Mouse (Mus musculus) heart, postnatal 0 days (tissue): ENCODE measurements around the gene Sdc4. TPM values are rescaled to one million over a fixed set of nuclear protein-coding genes. Genes with fewer than 3 reads are reported as not detected.

Experiments
- ATAC-seq: fragments of 200-750 bp; cut with Nextera tagmentation; 2 replicates; pipeline ENCODE4 v1.8.0; 2017; ENCODE audit warnings: low read depth, moderate number of reproducible peaks, moderate library complexity; ENCODE audit not compliant: insufficient read depth
- DNase-seq: peaks from one replicate; pipeline ENCODE4 v3.0.0-alpha.2; 2016; ENCODE audit warnings: low spot score
- H3K27ac ChIP-seq: fragments of 300-500 bp; sonication (generic); 2 replicates; pipeline ENCODE4 v1.5.1; 2014; ENCODE audit warnings: low read depth, mild to moderate bottlenecking
- H3K27me3 ChIP-seq: fragments of 300-500 bp; sonication (generic); 2 replicates; pipeline ENCODE4 v1.6.1; 2014; ENCODE audit warnings: low read length, mixed read lengths; ENCODE audit not compliant: control insufficient read depth, insufficient read depth
- H3K36me3 ChIP-seq: fragments of 300-500 bp; sonication (generic); replicated peaks from 2 replicates; pipeline ENCODE4 v1.6.1; 2014; ENCODE audit warnings: low read length, mixed read lengths; ENCODE audit not compliant: control insufficient read depth, insufficient read depth
- H3K4me1 ChIP-seq: fragments of 300-500 bp; sonication (generic); 2 replicates; pipeline ENCODE4 v1.6.1; 2014; ENCODE audit warnings: antibody characterized with exemption; ENCODE audit not compliant: control insufficient read depth, insufficient read depth
- H3K4me2 ChIP-seq: fragments of 300-500 bp; sonication (generic); 2 replicates; pipeline ENCODE4 v1.6.1; 2014; ENCODE audit warnings: low read depth, mild to moderate bottlenecking, low read length, moderate library complexity
- H3K4me3 ChIP-seq: fragments of 300-500 bp; sonication (generic); 2 replicates; pipeline ENCODE4 v1.5.1; 2014; ENCODE audit warnings: low read depth, low read length
- H3K9ac ChIP-seq: fragments of 300-500 bp; sonication (generic); replicated peaks from 2 replicates; pipeline ENCODE4 v1.6.1; 2014; ENCODE audit warnings: low read depth, low read length, mixed read lengths
- H3K9me3 ChIP-seq: fragments of 300-500 bp; sonication (generic); replicated peaks from 2 replicates; pipeline ENCODE4 v1.6.1; 2016; ENCODE audit warnings: low read length; ENCODE audit not compliant: control insufficient read depth
- CTCF ChIP-seq: IDR thresholded peaks from 2 replicates; pipeline ENCODE4 v1.5.1; 2016; ENCODE audit warnings: antibody characterized with exemption, control low read depth, low read depth
- EP300 ChIP-seq: IDR thresholded peaks from 2 replicates; pipeline ENCODE4 v1.6.1; 2016; ENCODE audit warnings: antibody characterized with exemption, low read depth
- WGBS: fragments of 180-500 bp; shearing (Covaris S2); extraction: QIAGEN DNeasy Blood & Tissue Kit; methylation state at CpG from one replicate; pipeline ENCODE4 v1.1.7; 2014; 5-methylcytosine and 5-hydroxymethylcytosine counted together
- polyA plus RNA-seq: library from polyadenylated mRNA; unstranded; fragments of >200 nt; fragmentation: Nextera tagmentation; extraction: Ambion mirVana; gene quantifications from 2 replicates; pipeline ENCODE4 v1.2.1, GENCODE M21; 2015
- total RNA-seq: library from RNA; depleted of rRNA; stranded (reverse); fragments of >200 nt; gene quantifications from 2 replicates; pipeline ENCODE4 v1.2.3, GENCODE M21; 2014; ENCODE audit warnings: low replicate concordance

Gene Sdc4
- total and polyA plus RNA-seq, 2 experiments from 2014 or later: 30.7 to 46.5 TPM

DNA sequence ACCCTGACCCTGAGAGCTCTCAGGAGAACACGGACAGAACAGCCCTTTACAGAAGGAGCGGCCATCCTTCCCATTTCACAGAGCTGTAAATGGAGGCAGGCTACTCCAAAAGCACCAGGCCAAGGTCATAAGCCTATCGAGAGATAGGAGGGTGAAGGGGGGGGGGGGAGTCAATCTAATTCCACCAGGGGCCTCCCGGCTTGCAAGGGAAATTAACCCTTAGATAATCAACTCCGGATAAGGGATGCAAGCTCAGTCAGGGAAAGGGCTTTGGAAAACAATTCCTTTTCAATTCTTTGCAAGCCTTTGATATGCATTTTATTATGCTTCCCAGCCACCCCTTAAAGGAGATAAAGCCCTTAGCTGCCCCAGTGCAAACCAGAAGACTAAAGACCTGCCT, 15.2 kb downstream of the Sdc4 start:
- no peak for ATAC-seq
- no peak for DNase-seq
- H3K4me1 ChIP-seq: peaks cover 10% of the 10 kb centered on the region
- H3K36me3 ChIP-seq: peaks cover 32% of the 10 kb centered on the region
- no peak overlapping the region for H3K9ac ChIP-seq
- H3K27ac ChIP-seq: no peak overlapping the region
- no peak for TF ChIP-seq CTCF
- TF ChIP-seq EP300: no peak
- no peaks in the 10 kb centered on the region for H3K9me3 ChIP-seq
- H3K4me3 ChIP-seq: no peak overlapping the region
- H3K27me3 ChIP-seq: 0 out of 2 replicates have a peak, but pooled peaks cover 4% of the 10 kb centered on the region
- WGBS: 48% methylated on average over 5 of the region's 5 CpGs
- H3K4me2 ChIP-seq: no peak overlapping the region

DNA sequence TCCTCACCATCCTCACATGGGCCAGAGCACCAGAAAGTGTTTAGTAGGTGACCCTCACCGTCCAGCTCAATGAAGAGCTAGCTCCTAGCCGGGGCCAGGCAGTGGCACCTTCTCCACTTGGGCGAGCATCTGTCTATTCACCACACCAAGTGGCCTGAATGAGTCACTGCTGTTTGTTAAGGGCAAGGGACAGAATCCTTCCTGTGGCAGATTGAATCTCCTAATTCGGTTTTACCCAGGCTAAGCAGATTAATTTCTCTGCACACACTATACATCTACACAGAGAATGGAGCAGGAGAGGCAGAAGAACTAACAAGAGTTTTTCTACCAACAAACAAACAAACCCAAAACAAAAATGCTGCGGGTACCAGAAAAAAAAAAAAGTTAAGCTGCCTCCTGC, 16.7 kb downstream of the Sdc4 start:
- peaks cover 32% of the 10 kb centered on the region for H3K36me3 ChIP-seq
- H3K9ac ChIP-seq: no peak overlapping the region
- no peak for DNase-seq
- 81% methylated on average over 5 of the region's 5 CpGs for WGBS
- H3K4me2 ChIP-seq: no peak overlapping the region
- H3K4me3 ChIP-seq: no peak overlapping the region
- H3K4me1 ChIP-seq: no peaks in the 10 kb centered on the region
- no peak for TF ChIP-seq CTCF
- TF ChIP-seq EP300: no peak
- no peaks in the 10 kb centered on the region for H3K9me3 ChIP-seq
- ATAC-seq: no peak
- H3K27ac ChIP-seq: no peak overlapping the region
- H3K27me3 ChIP-seq: 0 out of 2 replicates have a peak, but pooled peaks cover 4% of the 10 kb centered on the region

DNA sequence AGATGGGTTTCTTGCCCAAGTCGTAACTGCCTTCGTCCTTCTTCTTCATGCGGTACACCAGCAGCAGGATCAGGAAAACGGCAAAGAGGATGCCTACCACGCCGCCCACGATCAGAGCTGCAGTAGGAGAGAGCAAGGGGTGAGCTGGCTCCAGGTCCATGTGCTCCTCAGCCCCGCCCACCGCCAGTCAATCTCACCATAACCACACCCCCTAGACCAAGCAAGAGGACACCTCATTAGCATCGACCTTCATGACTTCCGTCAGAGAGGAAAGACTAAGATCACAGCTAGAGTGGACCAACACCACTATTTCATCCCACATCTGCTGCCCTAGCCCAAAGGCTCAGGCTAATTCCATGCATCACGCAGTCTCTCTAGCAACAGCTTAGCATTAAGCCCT, 17.6 kb downstream of the Sdc4 start:
- Histone ChIP-seq H3K36me3 (peaks cover 32% of the 10 kb centered on the region), H3K27me3 (0 out of 2 replicates have a peak, but pooled peaks cover 4% of the 10 kb centered on the region), H3K9ac (no peak overlapping the region), H3K4me3 (no peak overlapping the region), H3K4me2 (no peak overlapping the region), H3K27ac (no peak overlapping the region), H3K4me1 (no peaks in the 10 kb centered on the region), H3K9me3 (no peaks in the 10 kb centered on the region)
- ATAC-seq (no peak), DNase-seq (no peak)
- WGBS: 41% methylated on average over 12 of the region's 12 CpGs
- TF ChIP-seq CTCF (no peak), EP300 (no peak)

DNA sequence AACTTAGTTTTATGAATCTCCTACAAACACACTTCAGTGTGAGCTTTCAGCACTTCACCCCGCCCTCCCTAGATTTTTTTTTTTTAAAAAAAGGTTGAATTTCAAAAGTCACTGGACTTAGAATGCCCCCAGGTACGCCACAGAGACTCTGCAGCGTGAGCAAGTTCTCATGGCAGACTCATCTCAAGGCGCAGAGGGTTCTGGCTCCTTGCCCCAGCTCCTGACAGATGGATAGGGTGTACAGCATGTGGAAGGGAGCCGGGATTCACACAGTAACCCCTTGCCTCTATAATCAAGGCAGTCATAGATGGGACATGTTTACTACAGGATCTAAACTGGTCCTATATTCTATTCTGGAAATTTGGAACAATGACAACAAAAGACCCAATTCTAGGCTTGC, 18.3 kb downstream of the Sdc4 start:
- no peak for DNase-seq
- 88% methylated on average over 5 of the region's 5 CpGs for WGBS
- H3K4me3 ChIP-seq: no peak overlapping the region
- no peak for ATAC-seq
- H3K4me2 ChIP-seq: no peak overlapping the region
- H3K4me1 ChIP-seq: no peaks in the 10 kb centered on the region
- H3K9me3 ChIP-seq: no peaks in the 10 kb centered on the region
- no peak overlapping the region for H3K27ac ChIP-seq
- no peak overlapping the region for H3K9ac ChIP-seq
- TF ChIP-seq CTCF: no peak
- no peak for TF ChIP-seq EP300
- peaks cover 32% of the 10 kb centered on the region for H3K36me3 ChIP-seq
- H3K27me3 ChIP-seq: 0 out of 2 replicates have a peak, but pooled peaks cover 4% of the 10 kb centered on the region

DNA sequence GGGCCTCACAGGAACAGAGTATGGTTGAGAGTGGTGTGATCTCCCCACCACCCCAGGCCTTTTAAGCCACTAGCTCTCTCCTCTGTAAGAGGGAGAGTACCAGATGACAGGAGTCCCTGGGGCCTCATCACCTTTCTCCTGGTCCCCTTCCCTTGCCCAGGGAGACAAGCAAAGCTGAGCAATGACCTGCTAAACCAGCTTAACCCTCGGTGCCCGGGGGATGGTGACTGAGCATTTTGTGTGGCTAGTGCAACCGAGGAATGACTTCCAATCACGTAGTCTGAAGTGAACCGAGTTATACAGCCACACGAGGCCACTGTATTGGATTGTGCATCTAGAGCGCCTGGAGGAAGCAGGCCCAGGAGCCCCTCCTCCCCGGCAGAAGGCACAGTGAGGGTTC, 19.3 kb downstream of the Sdc4 start:
- H3K36me3 ChIP-seq: peaks cover 31% of the 10 kb centered on the region
- no peak overlapping the region for H3K9ac ChIP-seq
- H3K4me2 ChIP-seq: no peak overlapping the region
- DNase-seq (no peak), ATAC-seq (no peak)
- H3K27ac ChIP-seq: no peak overlapping the region
- no peaks in the 10 kb centered on the region for H3K4me1 ChIP-seq
- TF ChIP-seq EP300 (no peak), CTCF (no peak)
- 86% methylated on average over 8 of the region's 8 CpGs for WGBS
- H3K9me3 ChIP-seq: no peaks in the 10 kb centered on the region
- no peak overlapping the region for H3K4me3 ChIP-seq
- 0 out of 2 replicates have a peak, but pooled peaks cover 5% of the 10 kb centered on the region for H3K27me3 ChIP-seq

DNA sequence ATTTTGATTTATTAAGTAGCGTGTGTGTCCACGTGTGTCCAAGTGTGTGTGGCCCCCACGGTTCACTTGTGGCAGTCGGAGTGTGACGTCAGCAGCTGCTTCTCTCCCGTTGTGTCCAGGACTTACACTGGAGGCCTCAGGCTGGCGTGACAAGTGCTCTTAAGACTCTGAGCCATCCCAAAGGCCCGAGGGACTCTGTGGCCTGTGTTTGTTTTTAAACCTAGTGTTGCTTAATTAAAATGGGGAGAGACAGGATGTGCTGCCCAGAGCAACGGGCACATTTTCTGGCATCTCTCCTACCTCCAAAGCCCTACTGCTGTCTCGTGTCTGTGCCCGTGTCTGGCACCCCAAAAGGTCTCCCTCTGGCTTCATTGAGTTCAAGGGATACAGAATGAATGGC, 20.2 kb downstream of the Sdc4 start:
- DNase-seq (no peak), ATAC-seq (no peak)
- Histone ChIP-seq H3K4me2 (no peak overlapping the region), H3K9me3 (no peaks in the 10 kb centered on the region), H3K9ac (no peak overlapping the region), H3K4me1 (no peaks in the 10 kb centered on the region), H3K36me3 (peaks cover 22% of the 10 kb centered on the region), H3K27me3 (peaks cover 6% of the 10 kb centered on the region; the same call in 1 of the 2 replicates), H3K27ac (no peak overlapping the region), H3K4me3 (no peak overlapping the region)
- no peak for TF ChIP-seq CTCF
- no peak for TF ChIP-seq EP300
- whole genome bisulfite sequencing: 85% methylated on average over 11 of the region's 11 CpGs
